Mouse (Mus musculus) heart, postnatal 25 days (tissue): ENCODE data around the gene Klc3. TPM values are rescaled to one million over a fixed set of nuclear protein-coding genes. Genes with fewer than 3 reads are reported as not detected.

Experiments used
- DNase-seq: peaks from one replicate; pipeline ENCODE4 v3.0.0; 2022; ENCODE audit warnings: low spot score
- intact Hi-C: fragments of 180-260 bp; cut with DNase I; formaldehyde crosslinking; loops from one replicate; pipeline ENCODE4 v1.15.1; 2025
- total RNA-seq, 2 experiments: library from RNA; stranded (reverse); gene quantifications; 2 replicates each; pipeline ENCODE4 v1.2.3; 2021

The Klc3 gene
- under 1 TPM; 0.23 to 0.31 TPM for total RNA-seq

- intact Hi-C loops, result no loop called here
- DNase-seq, result no peak
Observed at GRCm38 (mm10) chr7:19403731-19404296, at the start of gene Klc3. Klc3 (minus strand) TSS chr7:19404104.

GRCm38 (mm10) chr7:19449165-19449564 lies 45.3 kb upstream of the Klc3 start:
- DNase-seq, result no peak
- intact Hi-C loops, result no loop called here

- intact Hi-C loops, result no loop called here
- no peak for DNase-seq
Observed at GRCm38 (mm10) chr7:19447689-19448088, 43.8 kb upstream of the Klc3 start.

- intact Hi-C loops, result no loop called here
- DNase-seq, result no peak
Observed at GRCm38 (mm10) chr7:19444801-19445200, 40.9 kb upstream of the Klc3 start.

- peak; percentile 52 for DNase-seq
- intact Hi-C loops, result no loop called here
Observed at GRCm38 (mm10) chr7:19443344-19443743, 39.4 kb upstream of the Klc3 start.

GRCm38 (mm10) chr7:19441448-19442091 lies 37.7 kb upstream of the Klc3 start:
- intact Hi-C loops, result no loop called here

GRCm38 (mm10) chr7:19437048-19437447 lies 33.1 kb upstream of the Klc3 start:
- intact Hi-C loops, result no loop called here
- DNase-seq, result no peak

More at GRCm38 (mm10) chr7:19441448-19442091, 37.7 kb upstream of the Klc3 start:
- no peak for DNase-seq

- intact Hi-C loops, result no loop called here
- no peak for DNase-seq
Observed at GRCm38 (mm10) chr7:19436276-19436675, 32.4 kb upstream of the Klc3 start.

- intact Hi-C loops, result no loop called here
- no peak for DNase-seq
Observed at GRCm38 (mm10) chr7:19432475-19432874, 28.6 kb upstream of the Klc3 start.

- intact Hi-C loops, result no loop called here
- no peak for DNase-seq
Observed at GRCm38 (mm10) chr7:19430402-19430801, 26.5 kb upstream of the Klc3 start.

- intact Hi-C loops, result no loop called here
- no peak for DNase-seq
Observed at GRCm38 (mm10) chr7:19429726-19430125, 25.8 kb upstream of the Klc3 start.

GRCm38 (mm10) chr7:19427999-19428650 lies 24.2 kb upstream of the Klc3 start:
- intact Hi-C loops, result no loop called here

GRCm38 (mm10) chr7:19426888-19427287 lies 23.0 kb upstream of the Klc3 start:
- no peak for DNase-seq
- intact Hi-C loops, result no loop called here

More at GRCm38 (mm10) chr7:19427999-19428650, 24.2 kb upstream of the Klc3 start:
- no peak for DNase-seq

- DNase-seq, result no peak
Observed at GRCm38 (mm10) chr7:19426349-19426748, 22.4 kb upstream of the Klc3 start.

GRCm38 (mm10) chr7:19424051-19424450 lies 20.1 kb upstream of the Klc3 start:
- intact Hi-C loops, result no loop called here
- no peak for DNase-seq

More at GRCm38 (mm10) chr7:19426349-19426748, 22.4 kb upstream of the Klc3 start:
- intact Hi-C loops, result no loop called here

- intact Hi-C loops, result no loop called here
- DNase-seq, result no peak
Observed at GRCm38 (mm10) chr7:19423083-19423482, 19.2 kb upstream of the Klc3 start.

GRCm38 (mm10) chr7:19420821-19421636 lies 17.1 kb upstream of the Klc3 start:
- peak; percentile 56 for DNase-seq
- intact Hi-C loops, result no loop called here

- DNase-seq, result no peak
- intact Hi-C loops, result no loop called here
Observed at GRCm38 (mm10) chr7:19420121-19420520, 16.2 kb upstream of the Klc3 start.

GRCm38 (mm10) chr7:19416590-19416989 lies 12.7 kb upstream of the Klc3 start:
- no peak for DNase-seq
- intact Hi-C loops, result no loop called here

GRCm38 (mm10) chr7:19413525-19413924 lies 9.6 kb upstream of the Klc3 start:
- no peak for DNase-seq
- intact Hi-C loops, result no loop called here
